Mouse (Mus musculus) lung, postnatal 0 days (tissue): ENCODE results near the gene Gsg1l.

ENCODE experiments used
- CTCF ChIP-seq: IDR thresholded peaks from 2 replicates; pipeline ENCODE4 v1.5.1; 2016; ENCODE audit warnings: antibody characterized with exemption, mild to moderate bottlenecking
- EP300 ChIP-seq: IDR thresholded peaks from 2 replicates; pipeline ENCODE4 v1.6.1; 2016; ENCODE audit warnings: antibody characterized with exemption, mild to moderate bottlenecking, control low read depth

DNA sequence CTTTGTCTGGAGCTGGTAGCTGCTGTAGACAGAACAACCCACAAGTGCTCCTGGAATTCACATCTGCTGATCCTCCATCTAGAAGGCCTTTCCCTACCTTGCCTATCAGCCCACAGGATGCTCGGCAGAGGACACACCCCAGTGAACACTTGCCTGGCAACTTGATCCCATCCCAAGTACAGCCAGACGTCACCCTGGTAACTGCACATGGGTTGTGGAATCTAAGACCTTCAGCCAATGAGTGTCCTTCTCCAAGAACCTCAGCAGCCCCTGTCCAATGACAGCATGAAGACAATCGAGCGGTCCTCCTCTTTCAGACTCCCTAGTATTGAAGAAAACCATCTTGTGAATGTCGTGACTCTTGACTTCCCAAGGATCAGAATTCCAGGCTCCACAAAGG lies 80.5 kb downstream of the Gsg1l start:
- TF ChIP-seq CTCF (no peak), EP300 (no peak)
